Comparison of ENCODE assay signal across 13 mouse cellular contexts in genomic region chr4:132567361-132567779, GRCm38 (mm10). TPM values are rescaled to one million over a fixed set of nuclear protein-coding genes. Genes with fewer than 3 reads are reported as not detected.
DNase-seq lines count a peak whose midpoint lies in the region; ATAC-seq and TF ChIP-seq lines count a peak whose summit lies in the region.
"Had no signal": no experiment of that assay in that cellular context is flagged by ENCODE, and none has a peak within 500 bp of the region (broad histone marks: within the 10 kb centered on the region; RNA-seq: fewer than 3 reads in every experiment).

No protein-coding gene starts in this region.

- H3K4me1 ChIP-seq in forebrain, embryonic 12.5 days = no peaks in the 10 kb centered on the region
- no peaks in the 10 kb centered on the region for H3K4me1 ChIP-seq in hindbrain, embryonic 16.5 days (ENCODE audit: control insufficient read depth, insufficient read depth, low read depth, low read length)
- H3K4me1 ChIP-seq: limb, embryonic 12.5 days; midbrain, embryonic 12.5 days had no signal

- 0 out of 2 replicates have a peak, but pooled peaks cover 5% of the 10 kb centered on the region for H3K9me3 ChIP-seq in forebrain, embryonic 12.5 days
- no peaks in the 10 kb centered on the region for H3K9me3 ChIP-seq in hindbrain, embryonic 16.5 days (ENCODE audit: control insufficient read depth, low read length)
- H3K9me3 ChIP-seq: heart, embryonic 13.5 days; midbrain, embryonic 12.5 days had no signal

- H3K36me3 ChIP-seq in forebrain, embryonic 12.5 days (replicated peaks) = no peaks in the 10 kb centered on the region
- H3K36me3 ChIP-seq in hindbrain, embryonic 16.5 days (ENCODE audit: control insufficient read depth, insufficient read depth, low read length) = no peaks in the 10 kb centered on the region
- H3K36me3 ChIP-seq: heart, embryonic 13.5 days; limb, embryonic 12.5 days; midbrain, embryonic 12.5 days had no signal

- no peak overlapping the region for H3K9ac ChIP-seq in forebrain, embryonic 12.5 days
- no peak overlapping the region for H3K9ac ChIP-seq in hindbrain, embryonic 16.5 days (ENCODE audit: low read depth, low read length)
- H3K9ac ChIP-seq: heart, embryonic 13.5 days; limb, embryonic 12.5 days; midbrain, embryonic 12.5 days had no signal

- H3K27ac ChIP-seq in gastrocnemius, adult 2 months = no peak overlapping the region; the same call in 1 of the 2 replicates
- no peak overlapping the region for H3K27ac ChIP-seq in forebrain, embryonic 12.5 days
- no peak overlapping the region for H3K27ac ChIP-seq in hindbrain, embryonic 16.5 days (ENCODE audit: low read depth, low read length)
- H3K27ac ChIP-seq: heart, embryonic 13.5 days; limb, embryonic 12.5 days; midbrain, embryonic 12.5 days had no signal

- no peak for TF ChIP-seq CTCF in gastrocnemius, adult 2 months (IDR thresholded peaks at IDR 0.05)

- H3K4me3 ChIP-seq in gastrocnemius, adult 2 months = peak overlapping the region; percentile 39
- no peak overlapping the region for H3K4me3 ChIP-seq in forebrain, embryonic 12.5 days (replicated peaks)
- H3K4me3 ChIP-seq in hindbrain, embryonic 16.5 days (ENCODE audit: low read length) = no peak overlapping the region
- H3K4me3 ChIP-seq: heart, embryonic 13.5 days; limb, embryonic 12.5 days; midbrain, embryonic 12.5 days had no signal

- no peaks in the 10 kb centered on the region for H3K27me3 ChIP-seq in forebrain, embryonic 12.5 days
- no peaks in the 10 kb centered on the region for H3K27me3 ChIP-seq in hindbrain, embryonic 16.5 days (replicated peaks; ENCODE audit: control insufficient read depth, insufficient read depth, low read length)
- H3K27me3 ChIP-seq: heart, embryonic 13.5 days; limb, embryonic 12.5 days; midbrain, embryonic 12.5 days had no signal

- peak; percentile 39 for DNase-seq in gastrocnemius, adult 2 months
- DNase-seq in gastrocnemius, adult 18-20 months (ENCODE audit: low spot score) = no peak
- peak; percentile 10 for DNase-seq in urinary bladder, postnatal 14 days (ENCODE audit: low spot score)
- DNase-seq in urinary bladder, postnatal 36 days (ENCODE audit: low spot score in 2 of 2) = no peak
- peak; percentile 82 for DNase-seq in lung, postnatal 10 days
- DNase-seq in embryo, embryonic 11 days = no peak
- DNase-seq: cerebellum, adult 8-10 months; kidney, adult 18-20 months had no signal

- intact Hi-C loops in gastrocnemius, adult 2 months (cut with DNase I) = no loop called here

- 79% methylated on average over 9 of the region's 9 CpGs for WGBS in forebrain, embryonic 12.5 days
- 69% methylated on average over 9 of the region's 9 CpGs for WGBS in hindbrain, embryonic 16.5 days

- no peak overlapping the region for H3K4me2 ChIP-seq in forebrain, embryonic 12.5 days
- H3K4me2 ChIP-seq in hindbrain, embryonic 16.5 days (ENCODE audit: low read length) = no peak overlapping the region
- H3K4me2 ChIP-seq: heart, embryonic 13.5 days; limb, embryonic 12.5 days; midbrain, embryonic 12.5 days had no signal

- no peak for ATAC-seq in forebrain, embryonic 12.5 days (ENCODE audit: low FRiP score)
- no peak for ATAC-seq in hindbrain, embryonic 16.5 days

RNA-seq across cellular contexts. Expression of gene Ptafr, which starts 3.5 kb away (rescaled TPM):
- under 1 TPM; 0.56 to 0.98 TPM for total RNA-seq in gastrocnemius, adult 2 months (2021)
- total RNA-seq in gastrocnemius, adult 18-20 months (2021) = 1 to 10 TPM in 1 of 2 experiments, under 1 TPM in 1; 0.39 to 1.1 TPM
- 0.40 and 0.45 TPM in 2 replicates for polyA plus RNA-seq in forebrain, embryonic 12.5 days (2016; fragmentation: Nextera tagmentation; extraction: Ambion mirVana)
- 0.39 and 0.48 TPM in 2 replicates for polyA plus RNA-seq in hindbrain, embryonic 16.5 days (2015; fragmentation: Nextera tagmentation; extraction: Ambion mirVana)

RNA-seq across cellular contexts. Expression of gene Dnajc8, which starts 32.0 kb away (rescaled TPM):
- total RNA-seq in gastrocnemius, adult 2 months (2021) = 10 to 100 TPM; 47.2 to 59.3 TPM
- 10 to 100 TPM; 53.7 to 63.2 TPM for total RNA-seq in gastrocnemius, adult 18-20 months (2021)
- polyA plus RNA-seq in forebrain, embryonic 12.5 days (2016; fragmentation: Nextera tagmentation; extraction: Ambion mirVana) = 188 and 201 TPM in 2 replicates
- 130 and 138 TPM in 2 replicates for polyA plus RNA-seq in hindbrain, embryonic 16.5 days (2015; fragmentation: Nextera tagmentation; extraction: Ambion mirVana)

RNA-seq across cellular contexts. Expression of gene Atpif1, which starts 33.9 kb away (rescaled TPM):
- 10 to 100 TPM; 41.0 to 60.0 TPM for total RNA-seq in gastrocnemius, adult 2 months (2021)
- 10 to 100 TPM; 55.5 to 59.0 TPM for total RNA-seq in gastrocnemius, adult 18-20 months (2021)
- 1,084 and 1,150 TPM in 2 replicates for polyA plus RNA-seq in forebrain, embryonic 12.5 days (2016; fragmentation: Nextera tagmentation; extraction: Ambion mirVana)
- polyA plus RNA-seq in hindbrain, embryonic 16.5 days (2015; fragmentation: Nextera tagmentation; extraction: Ambion mirVana) = 1,157 and 1,329 TPM in 2 replicates

RNA-seq across cellular contexts. Expression of gene Sesn2, which starts 57.1 kb away (rescaled TPM):
- 1 to 10 TPM; 1.5 to 2.1 TPM for total RNA-seq in gastrocnemius, adult 2 months (2021)
- total RNA-seq in gastrocnemius, adult 18-20 months (2021) = 1 to 10 TPM; 2.1 to 2.5 TPM
- polyA plus RNA-seq in forebrain, embryonic 12.5 days (2016; fragmentation: Nextera tagmentation; extraction: Ambion mirVana) = 7.6 and 11.3 TPM in 2 replicates
- polyA plus RNA-seq in hindbrain, embryonic 16.5 days (2015; fragmentation: Nextera tagmentation; extraction: Ambion mirVana) = 13.3 and 14.6 TPM in 2 replicates

Comparison
In these comparisons a context has a peak if more than half of its experiments do, and no peak if none do; other contexts are left out.
1. DNase-seq: peak in gastrocnemius, adult 2 months (single experiment), urinary bladder, postnatal 14 days (single experiment) and lung, postnatal 10 days (single experiment); none in gastrocnemius, adult 18-20 months (single experiment), urinary bladder, postnatal 36 days (0 of 2) and embryo, embryonic 11 days (single experiment).